Mouse (Mus musculus): ENCODE measurements around the gene Zscan4b. TPM values are rescaled to one million over a fixed set of nuclear protein-coding genes. Genes with fewer than 3 reads are reported as not detected.

Zscan4b gene
- not detected for polyA plus RNA-seq (2014; fragmentation: Illumina TruSeq; extraction: RNeasy Lipid Tissue Mini Kit (QIAGEN cat#74804); ENCODE audit: low read depth, low replicate concordance)

GRCm38 (mm10) chr7:10904950-10905349, at the start of gene Zscan4b:
Zscan4b (minus strand) TSS chr7:10905050.

Other genes with a start within 250 kb of the Zscan4b start
- gene Nlrp4b, start 217.3 kb downstream of the Zscan4b start, polyA plus RNA-seq (2014; fragmentation: Illumina TruSeq; extraction: RNeasy Lipid Tissue Mini Kit (QIAGEN cat#74804); ENCODE audit: low read depth, low replicate concordance): not detected
- gene Vmn1r71, start 150.7 kb downstream of the Zscan4b start, polyA plus RNA-seq (2014; fragmentation: Illumina TruSeq; extraction: RNeasy Lipid Tissue Mini Kit (QIAGEN cat#74804); ENCODE audit: low read depth, low replicate concordance): not detected
- not detected for gene Zscan4c, start 100.7 kb upstream of the Zscan4b start, polyA plus RNA-seq (2014; fragmentation: Illumina TruSeq; extraction: RNeasy Lipid Tissue Mini Kit (QIAGEN cat#74804); ENCODE audit: low read depth, low replicate concordance)
- gene Zscan4-ps1, start 164.6 kb upstream of the Zscan4b start, polyA plus RNA-seq (2014; fragmentation: Illumina TruSeq; extraction: RNeasy Lipid Tissue Mini Kit (QIAGEN cat#74804); ENCODE audit: low read depth, low replicate concordance): not detected